Mouse (Mus musculus): ENCODE measurements at regions not wholly inside any gene's neighbourhood (a gene's known extent, or its start where the extent isn't known, plus 50 kb on each side); places are given as distances from the start of the nearest gene placed in this dataset.

- DNase-seq (ENCODE audit: low read depth, low spot score) = no peak
Observed at GRCm38 (mm10) chr16:88412287-88412686, 94.5 kb downstream of the Cldn17 start.

- DNase-seq (ENCODE audit: low read depth, low spot score) = no peak
Observed at GRCm38 (mm10) chr16:88408144-88408543, 98.6 kb downstream of the Cldn17 start.

- DNase-seq (ENCODE audit: low read depth, low spot score) = no peak
Observed at GRCm38 (mm10) chr16:88404331-88404730, 102.4 kb downstream of the Cldn17 start.

GRCm38 (mm10) chr16:88399881-88400280 lies 106.9 kb downstream of the Cldn17 start:
- no peak for DNase-seq (ENCODE audit: low read depth, low spot score)

GRCm38 (mm10) chr16:88392764-88393163 lies 102.7 kb upstream of the Grik1 start:
- DNase-seq (ENCODE audit: low read depth, low spot score) = no peak

GRCm38 (mm10) chr16:88381605-88382279 lies 91.7 kb upstream of the Grik1 start:
- no peak for DNase-seq (ENCODE audit: low read depth, low spot score)

GRCm38 (mm10) chr16:88375622-88376021 lies 85.6 kb upstream of the Grik1 start:
- no peak for DNase-seq (ENCODE audit: low read depth, low spot score)

GRCm38 (mm10) chr16:88374612-88375011 lies 84.5 kb upstream of the Grik1 start:
- no peak for DNase-seq (ENCODE audit: low read depth, low spot score)

GRCm38 (mm10) chr16:88372034-88372433 lies 82.0 kb upstream of the Grik1 start:
- peak; percentile 1 for DNase-seq (ENCODE audit: low read depth, low spot score)

- no peak for DNase-seq (ENCODE audit: low read depth, low spot score)
Observed at GRCm38 (mm10) chr16:88368146-88368545, 78.1 kb upstream of the Grik1 start.

GRCm38 (mm10) chr16:88367162-88367561 lies 77.1 kb upstream of the Grik1 start:
- no peak for DNase-seq (ENCODE audit: low read depth, low spot score)

- DNase-seq (ENCODE audit: low read depth, low spot score) = no peak
Observed at GRCm38 (mm10) chr16:88360081-88360480, 70.0 kb upstream of the Grik1 start.

Measured in c-Kit-negative CD71-positive TER-119-positive erythroid progenitor cells, embryonic 14.5 days (primary cell).